In genomic region chr10:105842574-105842973, GRCm38 (mm10) we compare ENCODE assay signal across 8 mouse cellular contexts. TPM values are rescaled to one million over a fixed set of nuclear protein-coding genes. Genes with fewer than 3 reads are reported as not detected.
DNase-seq lines count a peak whose midpoint lies in the region; ATAC-seq and TF ChIP-seq lines count a peak whose summit lies in the region.

No protein-coding gene starts in this region.

- DNase-seq in heart, postnatal 14 days: no peak
- no peak for DNase-seq in G1E (ENCODE audit: low spot score)
- DNase-seq in hindbrain, embryonic 14.5 days (ENCODE audit: low spot score): no peak
- no peak for DNase-seq in ovary, postnatal 36 days (ENCODE audit: low spot score)
- DNase-seq in kidney, adult 11 months: no peak
- no peak for DNase-seq in thymus, postnatal 4 days

- TF ChIP-seq CTCF in G1E (IDR thresholded peaks at IDR 0.05; ENCODE audit: low read depth, low read length): no peak

- intact Hi-C loops in heart, postnatal 14 days (cut with DNase I): no loop called here

- H3K27ac ChIP-seq in heart, embryonic 13.5 days (replicated peaks): no peak overlapping the region
- no peak overlapping the region for H3K27ac ChIP-seq in hindbrain, embryonic 14.5 days
- no peak overlapping the region for H3K27ac ChIP-seq in midbrain, embryonic 15.5 days

- no peaks in the 10 kb centered on the region for H3K9me3 ChIP-seq in heart, embryonic 13.5 days
- H3K9me3 ChIP-seq in G1E (replicated peaks): no peaks in the 10 kb centered on the region
- no peaks in the 10 kb centered on the region for H3K9me3 ChIP-seq in hindbrain, embryonic 14.5 days (ENCODE audit: control insufficient read depth, low read length)
- no peaks in the 10 kb centered on the region for H3K9me3 ChIP-seq in midbrain, embryonic 15.5 days

- peaks cover 59% of the 10 kb centered on the region for H3K36me3 ChIP-seq in heart, embryonic 13.5 days
- H3K36me3 ChIP-seq in G1E (replicated peaks): peaks cover 66% of the 10 kb centered on the region
- peaks cover 48% of the 10 kb centered on the region for H3K36me3 ChIP-seq in hindbrain, embryonic 14.5 days (replicated peaks; ENCODE audit: control insufficient read depth, insufficient read depth)
- peaks cover 23% of the 10 kb centered on the region for H3K36me3 ChIP-seq in midbrain, embryonic 15.5 days (replicated peaks)

- H3K9ac ChIP-seq in heart, embryonic 13.5 days: no peak overlapping the region
- H3K9ac ChIP-seq in hindbrain, embryonic 14.5 days: no peak overlapping the region
- H3K9ac ChIP-seq in midbrain, embryonic 15.5 days: no peak overlapping the region

- H3K4me3 ChIP-seq in heart, embryonic 13.5 days: peak overlapping the region; percentile 92; the same call in 1 of the 2 replicates
- peak overlapping the region; percentile 55; the same call in 1 of the 2 replicates for H3K4me3 ChIP-seq in G1E (ENCODE audit: low read depth, low read length)
- H3K4me3 ChIP-seq in hindbrain, embryonic 14.5 days (replicated peaks; ENCODE audit: low read length): peak overlapping the region; percentile 92; the same call in 1 of the 2 replicates
- no peak overlapping the region; the same call in 1 of the 2 replicates for H3K4me3 ChIP-seq in midbrain, embryonic 15.5 days

- WGBS in heart, embryonic 13.5 days: 80% methylated on average over 7 of the region's 7 CpGs
- WGBS in hindbrain, embryonic 14.5 days: 89% methylated on average over 7 of the region's 7 CpGs
- 86% methylated on average over 7 of the region's 7 CpGs for WGBS in midbrain, embryonic 15.5 days

- no peak for ATAC-seq in heart, embryonic 13.5 days (ENCODE audit: extremely low read depth, insufficient number of reproducible peaks, low FRiP score, low TSS enrichment)
- no peak for ATAC-seq in G1E (ENCODE audit: extremely low read depth, insufficient number of reproducible peaks, low FRiP score, poor library complexity, severe bottlenecking)
- no peak for ATAC-seq in hindbrain, embryonic 14.5 days (ENCODE audit: low FRiP score)
- ATAC-seq in midbrain, embryonic 15.5 days (replicated peaks): no peak

- H3K4me2 ChIP-seq in heart, embryonic 13.5 days: peak overlapping the region; percentile 84
- peak overlapping the region; percentile 89 for H3K4me2 ChIP-seq in hindbrain, embryonic 14.5 days (replicated peaks)
- H3K4me2 ChIP-seq in midbrain, embryonic 15.5 days: peak overlapping the region; percentile 79

- H3K27me3 ChIP-seq in heart, embryonic 13.5 days (replicated peaks): no peaks in the 10 kb centered on the region
- no peaks in the 10 kb centered on the region for H3K27me3 ChIP-seq in G1E (ENCODE audit: insufficient read depth, low read length)
- no peaks in the 10 kb centered on the region for H3K27me3 ChIP-seq in hindbrain, embryonic 14.5 days (ENCODE audit: control insufficient read depth, insufficient read depth, low read length)
- H3K27me3 ChIP-seq in midbrain, embryonic 15.5 days (replicated peaks): no peaks in the 10 kb centered on the region

- peaks cover 14% of the 10 kb centered on the region for H3K4me1 ChIP-seq in heart, embryonic 13.5 days
- H3K4me1 ChIP-seq in G1E (ENCODE audit: insufficient read depth, low read depth, low read length): peaks cover 25% of the 10 kb centered on the region
- peaks cover 8% of the 10 kb centered on the region for H3K4me1 ChIP-seq in hindbrain, embryonic 14.5 days (replicated peaks; ENCODE audit: control insufficient read depth, insufficient read depth, low read length)
- peaks cover 20% of the 10 kb centered on the region for H3K4me1 ChIP-seq in midbrain, embryonic 15.5 days

RNA-seq across cellular contexts. Expression of gene Mettl25, which starts 1.4 kb away (rescaled TPM):
- 9.0 and 9.9 TPM in 2 replicates for polyA plus RNA-seq in heart, embryonic 13.5 days (2015; fragmentation: Nextera tagmentation; extraction: Ambion mirVana)
- total RNA-seq in heart, postnatal 14 days (2021): 1 to 10 TPM; 4.7 to 5.5 TPM
- 10.2 and 12.1 TPM in 2 replicates for total RNA-seq in G1E (2014; fragmentation: Nextera tagmentation)
- 17.9 and 21.7 TPM in 2 replicates for total RNA-seq in G1E (2017)
- 3.8 and 5.0 TPM in 2 replicates for polyA plus RNA-seq in G1E (2012)
- polyA plus RNA-seq in hindbrain, embryonic 14.5 days (2014; fragmentation: Nextera tagmentation; extraction: Ambion mirVana): 16.7 and 17.8 TPM in 2 replicates
- 14.1 and 14.9 TPM in 2 replicates for polyA plus RNA-seq in midbrain, embryonic 15.5 days (2015; fragmentation: Nextera tagmentation; extraction: Ambion mirVana)

RNA-seq across cellular contexts. Expression of gene Ccdc59, which starts 1.7 kb away (rescaled TPM):
- 32.8 and 33.9 TPM in 2 replicates for polyA plus RNA-seq in heart, embryonic 13.5 days (2015; fragmentation: Nextera tagmentation; extraction: Ambion mirVana)
- 1 to 10 TPM; 9.7 to 9.8 TPM for total RNA-seq in heart, postnatal 14 days (2021)
- total RNA-seq in G1E (2014; fragmentation: Nextera tagmentation): 75.2 and 123 TPM in 2 replicates
- total RNA-seq in G1E (2017): 31.1 and 36.2 TPM in 2 replicates
- polyA plus RNA-seq in G1E (2012): 13.7 and 15.1 TPM in 2 replicates
- 37.7 and 39.1 TPM in 2 replicates for polyA plus RNA-seq in hindbrain, embryonic 14.5 days (2014; fragmentation: Nextera tagmentation; extraction: Ambion mirVana)
- polyA plus RNA-seq in midbrain, embryonic 15.5 days (2015; fragmentation: Nextera tagmentation; extraction: Ambion mirVana): 36.0 and 44.2 TPM in 2 replicates
